Mouse (Mus musculus) C2C12 (cell line): ENCODE data around the gene Pde1c. TPM values are rescaled to one million over a fixed set of nuclear protein-coding genes. Genes with fewer than 3 reads are reported as not detected.

Source experiments
- H3K27me3 ChIP-seq: one replicate; pipeline ENCODE4 v1.6.1; 2011; ENCODE audit not compliant: control insufficient read depth, insufficient read depth, insufficient read length
- H3K36me3 ChIP-seq: one replicate; pipeline ENCODE4 v1.6.1; 2011; ENCODE audit not compliant: control insufficient read depth, insufficient read depth
- H3K4me3 ChIP-seq: one replicate; pipeline ENCODE4 v1.5.1; 2011; ENCODE audit warnings: mild to moderate bottlenecking, control low read depth; ENCODE audit not compliant: poor library complexity, insufficient read depth, severe bottlenecking
- H3K79me2 ChIP-seq: one replicate; pipeline ENCODE4 v1.6.1; 2011; ENCODE audit not compliant: control insufficient read depth, insufficient read depth
- H3K79me3 ChIP-seq: one replicate; pipeline ENCODE4 v1.6.1; 2011; ENCODE audit warnings: low read depth, control low read depth
- H3ac ChIP-seq: one replicate; pipeline ENCODE3; 2011; ENCODE audit warnings: low read depth; ENCODE audit not compliant: control insufficient read depth, insufficient read length
- CEBPB ChIP-seq: IDR thresholded peaks from one replicate; pipeline ENCODE4 v1.6.1; 2011; ENCODE audit warnings: low read depth, mild to moderate bottlenecking, control low read depth, moderate library complexity
- CTCF ChIP-seq: IDR thresholded peaks from one replicate; pipeline ENCODE4 v1.5.1; 2011; ENCODE audit not compliant: control insufficient read depth, insufficient read depth, insufficient read length
- FOSL1 ChIP-seq: IDR thresholded peaks from one replicate; pipeline ENCODE4 v1.8.0; 2011; ENCODE audit warnings: mild to moderate bottlenecking, low read length; ENCODE audit not compliant: poor library complexity, insufficient read depth, severe bottlenecking
- MAX ChIP-seq: IDR thresholded peaks from one replicate; pipeline ENCODE4 v1.6.1; 2011; ENCODE audit warnings: mild to moderate bottlenecking, control low read depth
- MYOD1 ChIP-seq: IDR thresholded peaks from one replicate; pipeline ENCODE4 v1.6.1; 2011; ENCODE audit warnings: low read depth; ENCODE audit not compliant: control insufficient read depth, insufficient read length
- MYOG ChIP-seq: IDR thresholded peaks from one replicate; pipeline ENCODE4 v1.6.1; 2011; ENCODE audit not compliant: control insufficient read depth, insufficient read length; ENCODE audit errors: extremely low read depth
- USF1 ChIP-seq: IDR thresholded peaks from one replicate; pipeline ENCODE4 v1.6.1; 2011; ENCODE audit warnings: low read depth, mild to moderate bottlenecking, control low read depth, moderate library complexity
- polyA plus RNA-seq: library from polyadenylated mRNA; unstranded; fragments of >200 nt; fragmentation: generic; extraction: Trizol; gene quantifications from one replicate; pipeline ENCODE4 v1.2.1, GENCODE M21; 2012; ENCODE audit warnings: missing spikeins

Gene Pde1c
- polyA plus RNA-seq, 1 experiment, result 0.05 TPM

GRCm38 (mm10) chr6:56373753-56374152 lies 195.2 kb downstream of the Pde1c start:
- Histone ChIP-seq H3K4me3 (no peak overlapping the region), H3K79me2 (no peaks in the 10 kb centered on the region), H3K36me3 (no peaks in the 10 kb centered on the region), H3K79me3 (no peaks in the 10 kb centered on the region), H3K27me3 (no peaks in the 10 kb centered on the region), H3ac (no peak overlapping the region)
- TF ChIP-seq CTCF (no peak), MYOG (no peak), MYOD1 (no peak), CEBPB (no peak), USF1 (no peak), MAX (no peak), FOSL1 (no peak)

GRCm38 (mm10) chr6:56373046-56373751 lies 195.7 kb downstream of the Pde1c start:
- TF ChIP-seq USF1, result no peak
- TF ChIP-seq FOSL1, result no peak
- no peaks in the 10 kb centered on the region for H3K36me3 ChIP-seq

DNA sequence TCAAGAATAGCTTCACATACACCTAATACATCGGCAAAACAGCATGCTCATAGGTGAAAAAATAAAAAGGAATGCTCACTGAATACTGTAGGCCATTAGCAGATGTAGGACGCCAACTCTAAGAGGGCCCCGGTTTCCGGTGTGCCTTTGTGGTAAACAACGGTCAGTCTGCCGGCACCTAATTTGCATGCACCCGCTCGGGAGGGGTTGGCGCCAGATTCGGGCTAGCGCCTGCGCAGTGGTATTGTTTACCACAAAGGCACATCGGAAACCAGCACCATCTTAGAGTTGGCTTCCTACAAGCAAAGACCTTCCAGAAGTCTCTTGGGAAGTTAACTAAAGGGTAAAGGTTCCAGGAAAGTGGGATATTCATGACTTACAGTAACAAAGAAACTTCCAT lies 199.4 kb downstream of the Pde1c start:
- Histone ChIP-seq H3K79me2 (no peaks in the 10 kb centered on the region), H3K4me3 (no peak overlapping the region), H3ac (no peak overlapping the region), H3K27me3 (no peaks in the 10 kb centered on the region), H3K36me3 (no peaks in the 10 kb centered on the region), H3K79me3 (no peaks in the 10 kb centered on the region)
- TF ChIP-seq CEBPB, result no peak
- no peak for TF ChIP-seq MYOG
- TF ChIP-seq FOSL1, result no peak
- TF ChIP-seq CTCF, result no peak
- no peak for TF ChIP-seq MAX
- TF ChIP-seq USF1, result no peak
- no peak for TF ChIP-seq MYOD1

More at GRCm38 (mm10) chr6:56373046-56373751, 195.7 kb downstream of the Pde1c start:
- H3K4me3 ChIP-seq, result no peak overlapping the region
- no peaks in the 10 kb centered on the region for H3K79me2 ChIP-seq
- H3ac ChIP-seq, result no peak overlapping the region
- H3K79me3 ChIP-seq, result no peaks in the 10 kb centered on the region
- H3K27me3 ChIP-seq, result no peaks in the 10 kb centered on the region

- H3K4me3 ChIP-seq, result no peak overlapping the region
- TF ChIP-seq MYOG (no peak), CTCF (no peak), CEBPB (no peak), MAX (no peak), FOSL1 (no peak), MYOD1 (no peak), USF1 (no peak)
- H3K36me3 ChIP-seq, result no peaks in the 10 kb centered on the region
- H3K79me3 ChIP-seq, result no peaks in the 10 kb centered on the region
- no peaks in the 10 kb centered on the region for H3K79me2 ChIP-seq
- H3K27me3 ChIP-seq, result no peaks in the 10 kb centered on the region
- H3ac ChIP-seq, result no peak overlapping the region
Measured at GRCm38 (mm10) chr6:56368116-56368515, 200.8 kb downstream of the Pde1c start.

DNA sequence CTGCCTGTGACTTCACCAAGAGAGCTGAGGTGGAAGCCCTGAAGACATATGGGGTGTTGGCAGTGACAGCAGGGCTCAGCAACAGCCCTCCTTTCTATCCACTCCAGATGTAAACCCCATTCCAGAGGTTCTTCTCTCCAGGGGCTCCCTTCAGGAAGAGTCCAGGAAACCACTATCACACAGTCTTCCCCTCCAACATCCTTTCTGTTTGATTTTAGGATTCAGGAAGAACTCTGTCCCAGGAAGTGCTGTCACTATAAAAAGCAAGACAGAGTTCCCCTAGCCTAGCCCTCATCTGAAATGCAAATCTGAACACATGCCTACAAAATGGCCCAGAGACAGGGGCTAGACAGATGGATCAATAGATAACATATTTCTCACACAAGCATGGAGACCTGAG lies 201.6 kb downstream of the Pde1c start:
- TF ChIP-seq USF1 (no peak), MYOG (no peak), MAX (no peak), CTCF (no peak), FOSL1 (no peak), CEBPB (no peak), MYOD1 (no peak)
- Histone ChIP-seq H3K79me2 (no peaks in the 10 kb centered on the region), H3K27me3 (no peaks in the 10 kb centered on the region), H3K79me3 (no peaks in the 10 kb centered on the region), H3ac (no peak overlapping the region), H3K36me3 (no peaks in the 10 kb centered on the region), H3K4me3 (no peak overlapping the region)

DNA sequence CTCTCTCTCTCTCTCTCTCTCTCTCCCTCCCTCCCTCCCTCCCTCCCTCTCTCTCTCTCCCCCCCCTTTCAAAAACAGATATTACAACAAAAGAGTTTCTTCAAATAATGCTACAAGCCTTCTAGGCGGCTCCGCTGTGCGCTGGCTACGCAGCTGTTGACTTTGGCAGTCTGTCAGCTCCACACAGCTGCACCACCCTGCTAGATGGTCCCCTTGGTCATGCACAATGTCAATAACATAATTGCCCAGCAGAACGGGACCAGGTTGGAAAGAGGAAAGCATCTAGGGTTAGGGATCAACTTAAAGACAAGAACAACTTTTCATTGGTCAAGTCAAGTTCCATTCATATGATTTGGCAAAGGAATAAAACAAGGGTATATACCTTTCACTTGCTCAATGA lies 206.3 kb downstream of the Pde1c start:
- no peak for TF ChIP-seq MYOD1
- TF ChIP-seq FOSL1, result no peak
- TF ChIP-seq CEBPB, result no peak
- TF ChIP-seq CTCF, result no peak
- TF ChIP-seq USF1, result no peak
- no peak for TF ChIP-seq MYOG
- TF ChIP-seq MAX, result no peak
- Histone ChIP-seq H3K27me3 (no peaks in the 10 kb centered on the region), H3K79me2 (no peaks in the 10 kb centered on the region), H3K79me3 (no peaks in the 10 kb centered on the region), H3ac (no peak overlapping the region), H3K4me3 (no peak overlapping the region), H3K36me3 (no peaks in the 10 kb centered on the region)
